Mouse (Mus musculus) testis, adult 2 months (tissue): ENCODE data around the gene Cc2d2b. TPM values are rescaled to one million over a fixed set of nuclear protein-coding genes. Genes with fewer than 3 reads are reported as not detected.

ENCODE experiments used
- H3K27ac ChIP-seq: fragments of 200-500 bp; 2 replicates; pipeline ENCODE4 v1.5.1; 2012; ENCODE audit warnings: low read depth, low read length; ENCODE audit not compliant: control insufficient read depth, insufficient read depth
- H3K27me3 ChIP-seq: fragments of 200-500 bp; 2 replicates; pipeline ENCODE4 v1.6.1; 2012; ENCODE audit warnings: mild to moderate bottlenecking, low read length, moderate library complexity; ENCODE audit not compliant: control insufficient read depth, insufficient read depth
- H3K36me3 ChIP-seq: fragments of 200-500 bp; 2 replicates; pipeline ENCODE4 v1.6.1; 2012; ENCODE audit warnings: mild to moderate bottlenecking, low read length; ENCODE audit not compliant: control insufficient read depth, insufficient read depth
- H3K4me1 ChIP-seq: fragments of 200-500 bp; 2 replicates; pipeline ENCODE4 v1.6.1; 2012; ENCODE audit warnings: low read length; ENCODE audit not compliant: control insufficient read depth, insufficient read depth
- H3K4me3 ChIP-seq: fragments of 200-500 bp; 2 replicates; pipeline ENCODE4 v1.5.1; 2012; ENCODE audit warnings: low read depth, mild to moderate bottlenecking, low read length, moderate library complexity, mixed read lengths; ENCODE audit not compliant: control insufficient read depth
- CTCF ChIP-seq: fragments of 200-500 bp; IDR thresholded peaks from 2 replicates; pipeline ENCODE4 v1.5.1; 2012; ENCODE audit warnings: low read depth, mild to moderate bottlenecking, inconsistent platforms, low read length, moderate library complexity; ENCODE audit not compliant: control insufficient read depth, insufficient read depth, insufficient replicate concordance
- POLR2A ChIP-seq: fragments of 200-500 bp; IDR thresholded peaks from 2 replicates; pipeline ENCODE4 v1.6.1; 2012; ENCODE audit warnings: low read depth, mild to moderate bottlenecking, inconsistent platforms, low read length, moderate library complexity; ENCODE audit not compliant: control insufficient read depth
- polyA plus RNA-seq: library from polyadenylated mRNA; depleted of rRNA; stranded (reverse); fragments of >200 nt; gene quantifications from 2 replicates; pipeline ENCODE4 v1.2.3, GENCODE M21; 2012; rRNA removed

The Cc2d2b gene
- polyA plus RNA-seq: 10.7 and 11.3 TPM in 2 replicates

GRCm38 (mm10) chr19:40748559-40748958, at the start of gene Cc2d2b:
Gene Cc2d2b, plus strand, starts transcription at chr19:40748753.
- H3K4me3 ChIP-seq: peak within 1 kb of the TSS; percentile 88
- H3K4me1 ChIP-seq: peaks cover 21% of the 10 kb centered on the region
- no peaks in the 10 kb centered on the region for H3K27me3 ChIP-seq
- TF ChIP-seq POLR2A (peak; percentile 76; the same call in 1 of the 2 replicates), CTCF (no peak)
- H3K27ac ChIP-seq: peak within 1 kb of the TSS; percentile 63
- H3K36me3 ChIP-seq: no peaks in the 10 kb centered on the region

GRCm38 (mm10) chr19:40699816-40700215, 48.7 kb upstream of the Cc2d2b start:
- Histone ChIP-seq H3K27me3 (no peaks in the 10 kb centered on the region), H3K4me3 (no peak overlapping the region), H3K27ac (no peak overlapping the region), H3K36me3 (no peaks in the 10 kb centered on the region), H3K4me1 (no peaks in the 10 kb centered on the region)
- TF ChIP-seq CTCF: no peak
- TF ChIP-seq POLR2A: no peak

GRCm38 (mm10) chr19:40702406-40702805, 46.1 kb upstream of the Cc2d2b start:
- no peak overlapping the region for H3K27ac ChIP-seq
- no peak overlapping the region for H3K4me3 ChIP-seq
- TF ChIP-seq CTCF (no peak), POLR2A (no peak)
- no peaks in the 10 kb centered on the region; the same call in 1 of the 2 replicates for H3K4me1 ChIP-seq
- H3K27me3 ChIP-seq: no peaks in the 10 kb centered on the region
- no peaks in the 10 kb centered on the region for H3K36me3 ChIP-seq

GRCm38 (mm10) chr19:40712889-40713628, 35.5 kb upstream of the Cc2d2b start:
- Histone ChIP-seq H3K4me3 (no peak overlapping the region), H3K4me1 (peaks cover 4% of the 10 kb centered on the region; the same call in 1 of the 2 replicates)
- no peak for TF ChIP-seq POLR2A
- TF ChIP-seq CTCF: no peak

GRCm38 (mm10) chr19:40714700-40715099, 33.9 kb upstream of the Cc2d2b start:
- no peak for TF ChIP-seq POLR2A
- no peak for TF ChIP-seq CTCF
- Histone ChIP-seq H3K4me3 (no peak overlapping the region), H3K27me3 (no peaks in the 10 kb centered on the region), H3K36me3 (no peaks in the 10 kb centered on the region), H3K4me1 (peaks cover 4% of the 10 kb centered on the region; the same call in 1 of the 2 replicates), H3K27ac (no peak overlapping the region)

More at GRCm38 (mm10) chr19:40712889-40713628, 35.5 kb upstream of the Cc2d2b start:
- Histone ChIP-seq H3K27me3 (no peaks in the 10 kb centered on the region), H3K27ac (no peak overlapping the region), H3K36me3 (no peaks in the 10 kb centered on the region)

- Histone ChIP-seq H3K4me1 (peaks cover 4% of the 10 kb centered on the region; the same call in 1 of the 2 replicates), H3K27me3 (no peaks in the 10 kb centered on the region), H3K27ac (peak overlapping the region; percentile 78), H3K36me3 (no peaks in the 10 kb centered on the region), H3K4me3 (no peak overlapping the region)
- TF ChIP-seq CTCF: no peak
- TF ChIP-seq POLR2A: no peak
Measured at GRCm38 (mm10) chr19:40716981-40717380, 31.6 kb upstream of the Cc2d2b start.

- no peak for TF ChIP-seq POLR2A
- TF ChIP-seq CTCF: no peak
- Histone ChIP-seq H3K4me3 (no peak overlapping the region), H3K27ac (no peak overlapping the region), H3K4me1 (peaks cover 4% of the 10 kb centered on the region; the same call in 1 of the 2 replicates), H3K36me3 (no peaks in the 10 kb centered on the region), H3K27me3 (no peaks in the 10 kb centered on the region)
Measured at GRCm38 (mm10) chr19:40719439-40720105, 29.0 kb upstream of the Cc2d2b start.
